Mouse (Mus musculus) layer of hippocampus, adult 2 months (tissue): ENCODE results near the gene Clptm1. TPM values are rescaled to one million over a fixed set of nuclear protein-coding genes. Genes with fewer than 3 reads are reported as not detected.

Source experiments
- DNase-seq, 2 experiments: peaks; one replicate each; pipeline ENCODE4 v3.0.0; 2022; ENCODE audit warnings: low spot score in 2 of 2
- H3K27ac ChIP-seq: fragments of 200-600 bp; 2 replicates; pipeline ENCODE4 v1.8.1; 2022
- H3K4me3 ChIP-seq: fragments of 200-600 bp; 2 replicates; pipeline ENCODE4 v1.8.1; 2022; ENCODE audit warnings: mild to moderate bottlenecking
- CTCF ChIP-seq: fragments of 200-600 bp; conservative IDR thresholded peaks from 2 replicates; pipeline ENCODE4 v1.8.1; 2022; ENCODE audit warnings: antibody characterized with exemption, mild to moderate bottlenecking, moderate library complexity
- total RNA-seq, 2 experiments: library from RNA; stranded (reverse); gene quantifications; 2 replicates each; pipeline ENCODE4 v1.2.3; 2021

The Clptm1 gene
- total RNA-seq, 2 experiments from 2014 or later = 136 to 151 TPM

- no peak for TF ChIP-seq CTCF
- H3K4me3 ChIP-seq = peak within 1 kb of the TSS; percentile 60
- peak; percentile 60 to 86 for DNase-seq
- H3K27ac ChIP-seq = peak within 1 kb of the TSS; percentile 91
Observed at GRCm38 (mm10) chr7:19698907-19699826, 34.3 kb upstream of the Clptm1 start, which contains the start of gene Apoe. TSS of gene Apoe (minus strand) at chr7:19699188.

DNA sequence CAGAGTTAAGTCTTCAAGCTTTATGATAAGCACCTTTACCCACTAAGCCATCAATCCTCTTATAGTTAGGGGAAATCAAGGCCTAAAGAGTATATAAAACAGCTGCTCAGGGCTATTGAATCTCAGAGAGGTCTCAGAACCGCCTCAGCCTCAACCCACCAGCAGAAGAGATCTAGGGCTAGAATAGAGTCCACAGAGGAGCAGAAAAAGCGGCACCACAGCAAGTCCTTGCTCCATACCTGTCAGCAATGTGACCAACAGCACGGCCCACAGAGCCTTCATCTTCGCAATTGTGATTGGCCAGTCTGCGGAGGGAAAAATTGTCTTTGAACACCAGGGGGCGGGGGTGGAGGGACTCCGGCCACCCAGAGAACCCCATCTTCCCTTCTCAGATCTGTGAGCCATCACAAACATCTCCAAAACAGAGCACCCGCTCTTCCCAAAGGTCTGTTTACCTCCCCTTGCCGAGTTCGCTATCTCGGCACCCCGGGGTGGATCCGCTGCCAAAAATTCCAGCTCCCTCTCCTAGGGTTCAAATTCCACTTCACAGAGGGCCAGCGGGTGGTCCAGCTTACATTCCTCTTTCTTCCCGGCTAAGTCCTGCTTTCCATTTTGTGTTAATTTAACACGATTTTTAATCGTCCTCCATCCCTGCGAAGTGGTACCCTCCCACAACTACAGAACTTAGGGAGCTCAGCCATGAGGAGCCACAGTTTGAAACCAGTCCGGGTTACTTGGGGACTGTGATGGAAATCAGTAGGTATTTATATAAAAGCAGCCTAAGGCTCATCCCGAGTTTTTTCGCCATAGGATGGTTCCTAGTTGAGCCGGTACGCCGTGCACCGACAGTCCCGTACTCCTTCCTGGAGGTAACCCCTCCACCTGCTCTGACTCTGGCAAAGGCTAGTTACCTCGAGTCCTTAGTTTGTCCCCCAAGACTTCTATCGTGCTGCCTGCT lies 33.4 kb upstream of the Clptm1 start:
- H3K27ac ChIP-seq = peak overlapping the region; percentile 91
- no peak for DNase-seq

DNA sequence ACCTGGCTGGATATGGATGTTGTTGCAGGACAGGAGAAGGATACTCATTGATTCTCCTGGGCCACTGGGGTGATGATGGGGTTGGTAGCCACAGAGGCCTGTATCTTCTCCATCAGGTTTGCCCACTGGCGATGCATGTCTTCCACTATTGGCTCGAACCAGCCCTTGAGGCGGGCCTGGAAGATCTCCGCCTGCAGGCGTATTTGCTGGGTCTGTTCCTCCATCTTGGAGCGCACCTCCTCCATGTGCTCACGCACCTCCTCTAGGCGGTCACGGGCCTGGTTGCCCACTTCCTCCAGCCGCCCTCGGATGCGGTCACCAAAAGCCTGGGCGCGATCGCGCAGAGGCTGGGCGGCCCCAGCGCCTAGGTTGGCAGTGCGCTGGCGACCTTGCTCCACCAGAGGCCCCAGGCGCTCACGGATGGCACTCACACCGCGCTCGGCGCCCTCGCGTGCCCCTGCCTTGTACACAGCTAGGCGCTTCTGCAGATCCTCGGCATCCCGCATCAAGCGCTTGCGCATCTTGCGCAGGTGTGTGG lies 31.6 kb upstream of the Clptm1 start:
- H3K27ac ChIP-seq = peak overlapping the region; percentile 91; the same call in 1 of the 2 replicates
- peak overlapping the region; percentile 60 for H3K4me3 ChIP-seq
- DNase-seq = no peak
- no peak for TF ChIP-seq CTCF

More for the DNA sequence above, 33.4 kb upstream of the Clptm1 start:
- TF ChIP-seq CTCF = peak; percentile 52
- H3K4me3 ChIP-seq = peak overlapping the region; percentile 60

DNA sequence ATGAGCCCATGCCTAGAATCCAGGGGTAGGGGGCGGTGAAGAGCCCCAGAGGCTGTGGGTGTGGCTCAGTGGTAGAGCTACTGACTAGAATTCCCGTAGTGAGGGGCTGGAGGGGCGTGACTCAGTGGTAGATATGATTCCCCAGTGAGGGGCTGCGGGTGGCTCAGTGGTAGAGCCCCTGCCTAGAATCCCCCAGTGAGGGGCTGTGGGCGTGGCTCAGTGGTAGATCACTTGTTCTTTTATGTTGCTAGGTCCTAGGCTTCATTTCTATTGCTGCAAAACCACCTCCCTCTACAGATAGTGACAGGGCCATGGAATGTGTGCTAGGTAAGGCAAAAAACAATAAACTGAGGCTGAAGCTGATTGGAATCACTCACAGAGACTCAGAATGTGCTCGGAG lies 31.0 kb upstream of the Clptm1 start:
- Histone ChIP-seq H3K4me3 (peak overlapping the region; percentile 60), H3K27ac (peak overlapping the region; percentile 91; the same call in 1 of the 2 replicates)
- no peak for TF ChIP-seq CTCF
- DNase-seq = no peak

- DNase-seq = no peak
- TF ChIP-seq CTCF = no peak
- H3K27ac ChIP-seq = peak overlapping the region; percentile 78
- peak overlapping the region; percentile 60 for H3K4me3 ChIP-seq
Observed at GRCm38 (mm10) chr7:19695213-19695594, 30.4 kb upstream of the Clptm1 start.

- no peak for TF ChIP-seq CTCF
- Histone ChIP-seq H3K27ac (peak overlapping the region; percentile 78), H3K4me3 (peak overlapping the region; percentile 60)
- no peak for DNase-seq
Observed at GRCm38 (mm10) chr7:19694336-19695212, 29.7 kb upstream of the Clptm1 start.

DNA sequence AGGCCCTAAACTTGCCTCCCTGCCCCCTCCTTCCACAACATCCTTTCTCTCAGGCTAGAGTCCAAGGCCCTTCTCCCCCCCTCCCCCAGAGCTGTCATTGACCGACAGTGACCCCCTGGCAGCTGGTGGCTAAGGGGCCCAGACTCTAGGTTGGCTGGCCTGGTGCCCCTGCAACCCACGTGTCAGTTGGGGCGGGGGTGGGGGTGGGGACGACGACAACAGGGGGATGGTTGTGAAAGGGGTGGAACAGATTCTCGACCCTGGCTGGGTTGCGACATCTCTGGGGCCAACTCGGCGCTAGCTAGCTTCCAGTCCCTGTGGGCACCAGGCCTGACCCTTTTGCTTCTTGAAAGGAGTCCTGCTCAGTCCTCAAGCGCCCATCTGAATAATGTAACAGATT lies 28.6 kb upstream of the Clptm1 start:
- H3K27ac ChIP-seq = peak overlapping the region; percentile 78
- peak; percentile 61 to 66 for DNase-seq
- no peak overlapping the region for H3K4me3 ChIP-seq
- no peak for TF ChIP-seq CTCF

DNA sequence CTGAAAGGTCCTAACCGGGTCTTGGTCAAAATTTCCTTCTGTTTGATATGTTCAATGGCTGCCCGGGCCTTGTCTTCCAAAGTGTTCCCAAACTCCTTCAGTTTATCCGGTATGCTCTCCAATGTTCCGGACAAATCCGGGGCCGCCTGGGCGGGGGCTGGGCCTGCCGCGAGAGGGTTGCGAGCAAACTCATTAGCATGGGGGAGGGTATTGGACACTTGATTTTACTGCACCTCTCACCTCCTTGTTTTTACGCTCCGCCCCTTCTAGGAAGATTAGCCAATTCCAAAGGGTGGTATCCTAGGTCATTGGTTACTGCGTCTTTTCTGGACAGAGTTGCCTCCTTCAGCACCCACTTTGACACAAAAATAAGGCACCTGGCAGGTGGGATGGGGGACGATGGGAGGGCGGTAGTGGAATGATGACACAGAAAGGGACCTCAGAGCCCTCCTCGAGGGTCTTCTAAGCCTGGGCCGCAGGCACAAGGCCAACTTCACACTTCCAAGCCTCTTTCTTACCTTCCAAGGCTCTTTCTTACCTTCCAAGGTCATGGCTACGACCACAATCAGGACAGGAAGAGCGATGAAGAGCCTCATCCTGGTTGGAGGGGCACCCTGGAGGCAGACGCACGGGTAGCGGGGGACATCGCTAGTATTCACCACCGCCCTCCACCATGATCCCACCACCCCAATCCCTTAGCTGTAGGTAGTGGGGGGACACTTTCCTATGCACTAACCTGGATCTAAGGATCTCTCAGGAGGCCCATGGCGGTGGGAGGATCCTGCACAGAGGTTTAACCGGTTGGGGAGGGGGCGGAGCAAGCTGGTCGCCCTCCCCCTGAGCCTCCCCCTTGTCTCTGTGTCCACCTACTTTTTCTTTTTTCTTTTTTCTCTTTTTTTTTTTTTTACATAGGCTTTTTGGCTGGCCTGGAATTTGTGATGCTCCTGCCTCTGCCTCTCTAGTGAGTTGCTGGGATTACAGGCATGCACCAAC lies 27.3 kb upstream of the Clptm1 start, which contains the start of gene Apoc1:
Gene Apoc1 (minus strand): TSS at position 788 of the 993 bp plus-strand sequence.
- Histone ChIP-seq H3K27ac (peak within 1 kb of the TSS; percentile 73), H3K4me3 (no peak within 1 kb of the TSS)
- DNase-seq = no peak
- no peak for TF ChIP-seq CTCF

- no peak for TF ChIP-seq CTCF
- DNase-seq = no peak
- H3K27ac ChIP-seq = no peak overlapping the region
- H3K4me3 ChIP-seq = no peak overlapping the region
Observed at GRCm38 (mm10) chr7:19691434-19691833, 26.6 kb upstream of the Clptm1 start.

GRCm38 (mm10) chr7:19690845-19691244 lies 26.0 kb upstream of the Clptm1 start:
- DNase-seq = no peak
- Histone ChIP-seq H3K27ac (no peak overlapping the region), H3K4me3 (no peak overlapping the region)
- no peak for TF ChIP-seq CTCF
